Mouse (Mus musculus) liver, embryonic 14.5 days (tissue): ENCODE results near the gene Skint7. TPM values are rescaled to one million over a fixed set of nuclear protein-coding genes. Genes with fewer than 3 reads are reported as not detected.
"Not testable (repeated sequence)": the region's sequence is repeated elsewhere in the genome, so short reads cannot be mapped to it uniquely, and the experiment has no call there.

ENCODE experiments used
- ATAC-seq: fragments of 200-750 bp; cut with Nextera tagmentation; 2 replicates; pipeline ENCODE4 v1.8.0; 2017; ENCODE audit warnings: moderate number of reproducible peaks, mild to moderate bottlenecking, moderate library complexity; ENCODE audit not compliant: insufficient read depth
- DNase-seq, 3 experiments: peaks; one replicate each; pipeline ENCODE4 v3.0.0-alpha.2; 2012 to 2013; ENCODE audit warnings: low read depth in 3 of 3, low spot score in 3 of 3
- H3K27ac ChIP-seq: fragments of 300-500 bp; sonication (generic); 2 replicates; pipeline ENCODE4 v1.5.1; 2014; ENCODE audit warnings: moderate library complexity, mild to moderate bottlenecking, control low read depth, inconsistent platforms
- H3K27me3 ChIP-seq: fragments of 300-500 bp; sonication (generic); 2 replicates; pipeline ENCODE4 v1.6.1; 2014; ENCODE audit warnings: mild to moderate bottlenecking, low read length, moderate library complexity; ENCODE audit not compliant: control insufficient read depth, insufficient read depth
- H3K36me3 ChIP-seq: fragments of 300-500 bp; sonication (generic); replicated peaks from 2 replicates; pipeline ENCODE4 v1.6.1; 2014; ENCODE audit warnings: low read depth; ENCODE audit not compliant: control insufficient read depth, insufficient read depth
- H3K4me1 ChIP-seq, 2 experiments: fragments of 200-500 bp in 1 of 2; fragments of 300-500 bp in 1 of 2; sonication (generic) in 1 of 2; replicated peaks; 2 replicates each; pipeline ENCODE4 v1.6.1; 2012 to 2014; ENCODE audit warnings: antibody characterized with exemption in 1 of 2, inconsistent platforms in 1 of 2, low read length in 1 of 2; ENCODE audit not compliant: control insufficient read depth in 2 of 2, insufficient read depth in 2 of 2
- H3K4me2 ChIP-seq: fragments of 300-500 bp; sonication (generic); 2 replicates; pipeline ENCODE4 v1.6.1; 2014; ENCODE audit warnings: low read depth, mild to moderate bottlenecking, control low read depth, moderate library complexity
- H3K4me3 ChIP-seq, 2 experiments: fragments of 200-500 bp in 1 of 2; fragments of 300-500 bp in 1 of 2; sonication (generic) in 1 of 2; 2 replicates each; pipeline ENCODE4 v1.5.1; 2012 to 2014; ENCODE audit warnings: low read depth in 2 of 2, low read length in 2 of 2, mild to moderate bottlenecking in 2 of 2, control low read depth in 1 of 2, inconsistent platforms in 1 of 2, moderate library complexity in 1 of 2; ENCODE audit not compliant: insufficient read depth in 1 of 2
- H3K9ac ChIP-seq: fragments of 300-500 bp; sonication (generic); replicated peaks from 2 replicates; pipeline ENCODE4 v1.6.1; 2014; ENCODE audit warnings: mild to moderate bottlenecking, control low read depth, moderate library complexity
- H3K9me3 ChIP-seq: fragments of 300-500 bp; sonication (generic); 2 replicates; pipeline ENCODE4 v1.6.1; 2016; ENCODE audit warnings: low read length, mixed read lengths; ENCODE audit not compliant: control insufficient read depth
- CTCF ChIP-seq: IDR thresholded peaks from 2 replicates; pipeline ENCODE4 v1.5.1; 2016; ENCODE audit warnings: antibody characterized with exemption, low read depth, control low read depth
- EP300 ChIP-seq: IDR thresholded peaks from 2 replicates; pipeline ENCODE4 v1.6.1; 2016; ENCODE audit warnings: antibody characterized with exemption, low read depth
- WGBS: fragments of 180-500 bp; shearing (Covaris S2); extraction: QIAGEN DNeasy Blood & Tissue Kit; methylation state at CpG from one replicate; pipeline ENCODE4 v1.1.7; 2014; ENCODE audit not compliant: insufficient replicate concordance; 5-methylcytosine and 5-hydroxymethylcytosine counted together
- polyA plus RNA-seq, 2 experiments: library from polyadenylated mRNA; depleted of rRNA in 1 of 2; stranded (reverse) in 1 of 2; unstranded in 1 of 2; fragments of >200 nt; fragmentation: Nextera tagmentation in 1 of 2; extraction: Ambion mirVana in 1 of 2; gene quantifications; 2 replicates each; pipeline versions ENCODE4 v1.2.1 to v1.2.3; 2012 to 2014

Gene Skint7
- not detected in 2 replicates for polyA plus RNA-seq (2012; rRNA removed)
- polyA plus RNA-seq (2014; fragmentation: Nextera tagmentation; extraction: Ambion mirVana): not detected in 2 replicates

DNA sequence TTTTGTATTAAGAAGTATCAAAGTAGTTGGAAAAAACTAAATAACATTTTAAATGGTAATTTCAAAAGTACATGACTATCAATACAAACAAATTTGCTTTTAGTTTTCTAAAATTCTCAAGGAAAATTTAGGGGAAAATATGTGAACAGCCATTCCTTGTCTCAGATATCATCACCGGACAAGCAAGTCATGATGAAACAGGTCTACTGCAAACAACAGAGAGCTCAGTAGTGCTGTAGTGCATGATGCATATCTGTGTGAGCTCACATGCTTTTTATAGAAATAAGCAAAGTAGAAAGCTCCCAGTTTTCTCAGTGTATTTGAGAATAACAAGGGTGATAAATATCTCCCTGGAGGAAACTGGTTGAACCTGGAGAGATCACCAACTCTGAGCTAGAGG is at the start of gene Skint7:
TSS of gene Skint7 (plus strand) at position 301 of the 400 bp plus-strand sequence.
- H3K4me3 ChIP-seq: no peak within 1 kb of the TSS
- H3K27ac ChIP-seq: no peak within 1 kb of the TSS
- no peak within 1 kb of the TSS for H3K4me2 ChIP-seq
- no peaks in the 10 kb centered on the region for H3K27me3 ChIP-seq
- no peaks in the 10 kb centered on the region for H3K36me3 ChIP-seq
- DNase-seq (no peak), ATAC-seq (no peak)
- TF ChIP-seq CTCF (no peak), EP300 (no peak)
- no peaks in the 10 kb centered on the region for H3K4me1 ChIP-seq
- H3K9me3 ChIP-seq: no peaks in the 10 kb centered on the region
- no peak within 1 kb of the TSS for H3K9ac ChIP-seq
- WGBS: 73% methylated on average over 1 of the region's 1 CpGs

DNA sequence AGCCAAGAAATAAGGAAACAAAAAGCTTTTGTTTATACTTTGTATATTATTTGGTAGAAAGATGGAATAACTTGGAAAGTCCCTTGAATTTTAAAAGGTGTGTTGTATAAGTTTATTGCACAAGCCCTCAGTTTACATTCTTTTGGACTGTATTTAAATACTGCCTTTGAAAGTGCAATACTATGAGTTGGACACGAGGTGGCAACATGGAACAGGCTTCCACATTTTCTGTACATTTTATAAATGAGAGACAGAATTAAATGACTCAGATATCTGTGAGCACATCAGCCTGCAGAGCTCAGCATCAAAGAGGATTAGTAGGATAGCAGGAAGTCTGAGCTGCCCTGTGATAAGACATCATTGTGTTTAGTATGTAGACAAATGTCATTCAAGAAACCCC is 11.4 kb upstream of the Skint7 start:
- no peak overlapping the region for H3K9ac ChIP-seq
- no peak overlapping the region for H3K27ac ChIP-seq
- 9% methylated on average over 1 of the region's 1 CpGs for WGBS
- ATAC-seq (no peak), DNase-seq (no peak)
- no peaks in the 10 kb centered on the region for H3K4me1 ChIP-seq
- H3K4me3 ChIP-seq: no peak overlapping the region
- H3K4me2 ChIP-seq: no peak overlapping the region
- H3K9me3 ChIP-seq: no peaks in the 10 kb centered on the region
- no peaks in the 10 kb centered on the region for H3K27me3 ChIP-seq
- TF ChIP-seq CTCF (no peak), EP300 (no peak)
- H3K36me3 ChIP-seq: no peaks in the 10 kb centered on the region

DNA sequence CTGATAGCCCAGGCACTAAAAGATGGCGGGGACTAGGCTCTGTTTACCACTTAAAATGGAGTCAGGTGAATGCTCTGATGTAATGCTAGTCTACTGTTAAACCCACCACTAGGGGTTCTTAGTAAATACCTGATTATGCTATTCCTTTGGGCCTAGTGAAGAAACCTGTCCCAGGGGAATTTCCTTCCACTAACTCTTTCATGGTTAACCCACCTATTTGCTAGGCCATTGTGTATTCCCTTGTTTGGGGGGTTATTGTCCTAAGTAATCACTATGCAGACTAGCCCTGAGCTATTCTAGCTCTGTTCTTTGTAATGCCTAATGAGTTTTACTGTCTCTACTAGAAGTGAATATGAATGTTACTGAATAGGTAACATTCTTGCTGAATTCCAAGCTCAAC is 9.5 kb upstream of the Skint7 start:
- ATAC-seq, H3K4me3 ChIP-seq: not testable (repeated sequence)
- WGBS: 31% methylated on average over 1 of the region's 1 CpGs

DNA sequence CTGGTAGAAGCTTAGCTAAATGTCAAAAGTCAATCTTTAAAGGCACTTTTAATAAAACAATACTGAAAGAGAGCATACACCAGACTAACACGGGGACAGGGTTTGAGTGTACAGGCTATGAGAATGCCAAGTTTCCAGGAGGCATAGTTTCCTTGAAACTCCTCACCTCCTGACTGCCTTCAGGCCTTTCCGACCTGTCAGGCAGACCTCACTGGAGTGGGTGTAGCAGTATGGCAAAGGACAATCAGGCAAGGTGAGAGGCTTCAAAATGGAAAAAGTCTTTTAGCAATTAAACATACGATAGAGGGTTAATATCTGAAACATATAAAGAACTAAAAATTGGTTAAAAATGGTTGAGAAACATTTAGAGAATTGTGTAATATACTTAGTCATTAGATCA is 9.1 kb upstream of the Skint7 start:
- 38% methylated on average over 3 of the region's 3 CpGs for WGBS
- H3K36me3 ChIP-seq: no peaks in the 10 kb centered on the region
- H3K27me3 ChIP-seq: no peaks in the 10 kb centered on the region
- TF ChIP-seq CTCF (no peak), EP300 (no peak)
- H3K4me1 ChIP-seq: no peaks in the 10 kb centered on the region
- no peaks in the 10 kb centered on the region for H3K9me3 ChIP-seq
- no peak overlapping the region for H3K4me3 ChIP-seq
- H3K27ac ChIP-seq: no peak overlapping the region
- no peak overlapping the region for H3K9ac ChIP-seq
- H3K4me2 ChIP-seq: no peak overlapping the region
- DNase-seq (no peak), ATAC-seq (no peak)

More for the DNA sequence above, 9.5 kb upstream of the Skint7 start:
- H3K27me3 ChIP-seq, H3K4me1 ChIP-seq, H3K9ac ChIP-seq, H3K4me2 ChIP-seq, H3K36me3 ChIP-seq, DNase-seq, H3K27ac ChIP-seq, H3K9me3 ChIP-seq: not testable (repeated sequence)

DNA sequence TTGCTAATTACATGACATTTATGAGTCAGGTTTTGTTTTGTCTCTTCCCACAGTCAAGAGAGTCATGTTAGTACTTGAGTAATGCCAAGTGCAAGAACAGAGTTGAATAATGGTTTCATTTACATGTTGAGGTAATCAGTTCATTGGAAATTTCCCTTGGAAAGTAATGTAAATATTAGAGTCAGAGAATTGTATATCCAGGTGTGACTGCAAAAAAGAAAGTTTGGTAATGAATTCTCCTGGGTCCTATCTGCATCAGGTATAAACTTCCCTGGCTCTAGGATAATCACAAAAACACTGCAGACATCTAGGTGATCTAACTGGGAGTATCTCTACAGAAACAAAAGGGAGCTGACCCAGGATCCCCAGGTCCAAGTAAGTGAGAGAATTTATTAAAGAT is 33.2 kb downstream of the Skint7 start, which contains the start of gene Skint1:
TSS of gene Skint1 (plus strand) at position 301 of the 400 bp plus-strand sequence.
- DNase-seq (no peak), ATAC-seq (no peak)
- Histone ChIP-seq H3K27ac (no peak within 1 kb of the TSS), H3K4me1 (no peaks in the 10 kb centered on the region), H3K36me3 (no peaks in the 10 kb centered on the region), H3K9me3 (no peaks in the 10 kb centered on the region), H3K4me3 (no peak within 1 kb of the TSS), H3K9ac (no peak within 1 kb of the TSS), H3K27me3 (no peaks in the 10 kb centered on the region), H3K4me2 (no peak within 1 kb of the TSS)
- TF ChIP-seq EP300: no peak
- no peak for TF ChIP-seq CTCF

Other genes starting within 250 kb of the Skint7 start
- gene Slc5a9, start 70.0 kb upstream of the Skint7 start, polyA plus RNA-seq (2012; rRNA removed): 0.01 and 0.04 TPM in 2 replicates
- 0.03 TPM in 1 of 2 replicates, not detected in the other for gene Slc5a9, start 70.0 kb upstream of the Skint7 start, polyA plus RNA-seq (2014; fragmentation: Nextera tagmentation; extraction: Ambion mirVana)
- gene Skint8, start 53.5 kb upstream of the Skint7 start, polyA plus RNA-seq (2012; rRNA removed): not detected in 2 replicates
- gene Skint8, start 53.5 kb upstream of the Skint7 start, polyA plus RNA-seq (2014; fragmentation: Nextera tagmentation; extraction: Ambion mirVana): not detected in 2 replicates
- gene Skint1, start 33.3 kb downstream of the Skint7 start, polyA plus RNA-seq (2012; rRNA removed): not detected in 2 replicates
- gene Skint1, start 33.3 kb downstream of the Skint7 start, polyA plus RNA-seq (2014; fragmentation: Nextera tagmentation; extraction: Ambion mirVana): not detected in 2 replicates
- not detected in 2 replicates for gene Skint4, start 99.1 kb downstream of the Skint7 start, polyA plus RNA-seq (2012; rRNA removed)
- not detected in 2 replicates for gene Skint4, start 99.1 kb downstream of the Skint7 start, polyA plus RNA-seq (2014; fragmentation: Nextera tagmentation; extraction: Ambion mirVana)